Mouse (Mus musculus) midbrain, embryonic 14.5 days (tissue): ENCODE data around the gene Gli2. TPM values are rescaled to one million over a fixed set of nuclear protein-coding genes. Genes with fewer than 3 reads are reported as not detected.

Source experiments
- ATAC-seq: fragments of 200-750 bp; cut with Nextera tagmentation; 2 replicates; pipeline ENCODE4 v1.8.0; 2017; ENCODE audit warnings: moderate number of reproducible peaks, moderate library complexity; ENCODE audit not compliant: low FRiP score, low TSS enrichment
- DNase-seq: peaks from one replicate; pipeline ENCODE4 v3.0.0-alpha.2; 2015
- H3K27ac ChIP-seq: fragments of 300-500 bp; sonication (generic); replicated peaks from 2 replicates; pipeline ENCODE4 v1.5.1; 2014; ENCODE audit warnings: mild to moderate bottlenecking, low read depth, low read length, moderate library complexity
- H3K27me3 ChIP-seq: fragments of 300-500 bp; sonication (generic); 2 replicates; pipeline ENCODE4 v1.6.1; 2014; ENCODE audit warnings: low read length, control low read depth, mixed read lengths; ENCODE audit not compliant: control insufficient read depth, insufficient read depth
- H3K36me3 ChIP-seq: fragments of 300-500 bp; sonication (generic); 2 replicates; pipeline ENCODE4 v1.6.1; 2014; ENCODE audit warnings: low read length, control low read depth; ENCODE audit not compliant: control insufficient read depth, insufficient read depth
- H3K4me1 ChIP-seq: fragments of 300-500 bp; sonication (generic); 2 replicates; pipeline ENCODE4 v1.6.1; 2014; ENCODE audit warnings: mild to moderate bottlenecking, antibody characterized with exemption, low read length, control low read depth; ENCODE audit not compliant: control insufficient read depth, insufficient read depth
- H3K4me2 ChIP-seq: fragments of 300-500 bp; sonication (generic); 2 replicates; pipeline ENCODE4 v1.6.1; 2014; ENCODE audit warnings: mild to moderate bottlenecking, low read length, moderate library complexity
- H3K4me3 ChIP-seq: fragments of 300-500 bp; sonication (generic); replicated peaks from 2 replicates; pipeline ENCODE4 v1.5.1; 2014; ENCODE audit warnings: low read depth, low read length
- H3K9ac ChIP-seq: fragments of 300-500 bp; sonication (generic); replicated peaks from 2 replicates; pipeline ENCODE4 v1.6.1; 2014; ENCODE audit warnings: mild to moderate bottlenecking, low read length, moderate library complexity
- H3K9me3 ChIP-seq: fragments of 300-500 bp; sonication (generic); 2 replicates; pipeline ENCODE4 v1.6.1; 2016; ENCODE audit warnings: low read length, control low read depth, mixed read lengths; ENCODE audit not compliant: control insufficient read depth
- WGBS: fragments of 180-500 bp; shearing (Covaris S2); extraction: QIAGEN DNeasy Blood & Tissue Kit; methylation state at CpG from one replicate; pipeline ENCODE4 v1.1.7; 2014; 5-methylcytosine and 5-hydroxymethylcytosine counted together
- polyA plus RNA-seq: library from polyadenylated mRNA; unstranded; fragments of >200 nt; fragmentation: Nextera tagmentation; extraction: Ambion mirVana; gene quantifications from 2 replicates; pipeline ENCODE4 v1.2.1, GENCODE M21; 2014

The Gli2 gene
- polyA plus RNA-seq, 1 experiment from 2014 or later, result 2.8 TPM

GRCm38 (mm10) chr1:119047462-119048371 is 5.7 kb downstream of the Gli2 start:
- ATAC-seq, result peak; percentile 55; the same call in 1 of the 2 replicates
- Histone ChIP-seq H3K36me3 (no peaks in the 10 kb centered on the region), H3K27me3 (peaks cover 4% of the 10 kb centered on the region; the same call in 1 of the 2 replicates), H3K9ac (peak overlapping the region; percentile 69), H3K9me3 (no peaks in the 10 kb centered on the region), H3K4me3 (peak overlapping the region; percentile 48), H3K27ac (peak overlapping the region; percentile 86), H3K4me2 (peak overlapping the region; percentile 96), H3K4me1 (peaks cover 34% of the 10 kb centered on the region)
- DNase-seq, result peak; percentile 69
- WGBS, result under 1% methylated on average over 60 of the region's 61 CpGs

GRCm38 (mm10) chr1:119038436-119038835 is 15.0 kb downstream of the Gli2 start:
- no peak overlapping the region for H3K4me3 ChIP-seq
- ATAC-seq, result no peak
- no peaks in the 10 kb centered on the region for H3K9me3 ChIP-seq
- 98% methylated on average over 1 of the region's 1 CpGs for WGBS
- H3K9ac ChIP-seq, result no peak overlapping the region
- H3K4me1 ChIP-seq, result peaks cover 10% of the 10 kb centered on the region
- no peaks in the 10 kb centered on the region for H3K36me3 ChIP-seq
- H3K4me2 ChIP-seq, result no peak overlapping the region
- DNase-seq, result no peak
- H3K27ac ChIP-seq, result no peak overlapping the region
- no peaks in the 10 kb centered on the region for H3K27me3 ChIP-seq

GRCm38 (mm10) chr1:119035931-119036330 is 17.5 kb downstream of the Gli2 start:
- Histone ChIP-seq H3K4me2 (no peak overlapping the region), H3K9ac (no peak overlapping the region), H3K4me3 (no peak overlapping the region), H3K9me3 (no peaks in the 10 kb centered on the region), H3K27ac (no peak overlapping the region), H3K4me1 (peaks cover 13% of the 10 kb centered on the region), H3K27me3 (no peaks in the 10 kb centered on the region), H3K36me3 (no peaks in the 10 kb centered on the region)
- 55% methylated on average over 8 of the region's 8 CpGs for WGBS
- DNase-seq (no peak), ATAC-seq (no peak)

GRCm38 (mm10) chr1:119035301-119035700 is 18.1 kb downstream of the Gli2 start:
- H3K9ac ChIP-seq, result no peak overlapping the region
- no peak overlapping the region for H3K4me2 ChIP-seq
- H3K27ac ChIP-seq, result no peak overlapping the region
- H3K9me3 ChIP-seq, result no peaks in the 10 kb centered on the region
- H3K36me3 ChIP-seq, result no peaks in the 10 kb centered on the region
- no peak overlapping the region for H3K4me3 ChIP-seq
- no peak for ATAC-seq
- peaks cover 13% of the 10 kb centered on the region for H3K4me1 ChIP-seq
- DNase-seq, result peak; percentile 26
- WGBS, result 60% methylated on average over 9 of the region's 9 CpGs
- H3K27me3 ChIP-seq, result no peaks in the 10 kb centered on the region

GRCm38 (mm10) chr1:119034163-119034705 is 19.2 kb downstream of the Gli2 start:
- no peak overlapping the region for H3K4me3 ChIP-seq
- DNase-seq (no peak), ATAC-seq (no peak)
- peaks cover 13% of the 10 kb centered on the region for H3K4me1 ChIP-seq
- H3K4me2 ChIP-seq, result peak overlapping the region; percentile 4; the same call in 1 of the 2 replicates
- H3K9me3 ChIP-seq, result no peaks in the 10 kb centered on the region
- 14% methylated on average over 13 of the region's 13 CpGs for WGBS
- H3K36me3 ChIP-seq, result no peaks in the 10 kb centered on the region
- H3K27me3 ChIP-seq, result no peaks in the 10 kb centered on the region
- H3K9ac ChIP-seq, result peak overlapping the region; percentile 29; the same call in 1 of the 2 replicates
- peak overlapping the region; percentile 77 for H3K27ac ChIP-seq

GRCm38 (mm10) chr1:119033450-119034162 is 19.8 kb downstream of the Gli2 start:
- peak; percentile 70 for DNase-seq
- Histone ChIP-seq H3K4me2 (no peak overlapping the region), H3K9ac (peak overlapping the region; percentile 29; the same call in 1 of the 2 replicates), H3K36me3 (no peaks in the 10 kb centered on the region), H3K27ac (peak overlapping the region; percentile 77), H3K27me3 (no peaks in the 10 kb centered on the region), H3K4me3 (no peak overlapping the region), H3K9me3 (no peaks in the 10 kb centered on the region), H3K4me1 (peaks cover 13% of the 10 kb centered on the region)
- peak; percentile 82 for ATAC-seq
- WGBS, result 35% methylated on average over 3 of the region's 3 CpGs

GRCm38 (mm10) chr1:119031185-119031584 is 22.2 kb downstream of the Gli2 start:
- Histone ChIP-seq H3K4me3 (no peak overlapping the region), H3K9ac (no peak overlapping the region), H3K27me3 (no peaks in the 10 kb centered on the region), H3K9me3 (no peaks in the 10 kb centered on the region), H3K4me2 (no peak overlapping the region), H3K36me3 (no peaks in the 10 kb centered on the region), H3K27ac (no peak overlapping the region), H3K4me1 (peaks cover 13% of the 10 kb centered on the region)
- DNase-seq (no peak), ATAC-seq (no peak)
- 92% methylated on average over 6 of the region's 6 CpGs for WGBS

- Histone ChIP-seq H3K9ac (no peak overlapping the region), H3K4me2 (no peak overlapping the region), H3K4me3 (no peak overlapping the region), H3K27me3 (no peaks in the 10 kb centered on the region), H3K9me3 (no peaks in the 10 kb centered on the region), H3K27ac (0 out of 2 replicates have a peak overlapping the region, but pooled peaks have one; percentile 8), H3K4me1 (no peaks in the 10 kb centered on the region), H3K36me3 (no peaks in the 10 kb centered on the region)
- ATAC-seq (no peak), DNase-seq (no peak)
- WGBS, result 67% methylated on average over 8 of the region's 8 CpGs
Measured at GRCm38 (mm10) chr1:119025647-119026358, 27.6 kb downstream of the Gli2 start.
